Mouse (Mus musculus) megakaryocyte, embryonic 14.5 days (primary cell): ENCODE measurements around the gene Spon1. TPM values are rescaled to one million over a fixed set of nuclear protein-coding genes. Genes with fewer than 3 reads are reported as not detected.
A peak's percentile ranks its signal among the peaks of the same experiment; 100 is the strongest.

Source experiments
- H3K27me3 ChIP-seq: replicated peaks from 2 replicates; pipeline ENCODE3; 2012; ENCODE audit warnings: inconsistent platforms
- H3K36me3 ChIP-seq: replicated peaks from 2 replicates; pipeline ENCODE3; 2012; ENCODE audit warnings: low read length, inconsistent platforms, mixed read lengths
- H3K4me1 ChIP-seq: 2 replicates; pipeline ENCODE4 v1.6.1; 2012; ENCODE audit warnings: inconsistent platforms
- H3K4me3 ChIP-seq: replicated peaks from 2 replicates; pipeline ENCODE3; 2012; ENCODE audit warnings: moderate library complexity, mild to moderate bottlenecking, inconsistent platforms
- H3K9me3 ChIP-seq: 2 replicates; pipeline ENCODE4 v1.6.1; 2012; ENCODE audit warnings: inconsistent platforms
- FLI1 ChIP-seq: IDR thresholded peaks from 2 replicates; pipeline ENCODE4 v1.6.1; 2012; ENCODE audit warnings: low read length, inconsistent platforms, mixed read lengths
- GATA1 ChIP-seq: IDR thresholded peaks from 3 replicates; pipeline ENCODE4 v1.6.1; 2012; ENCODE audit warnings: mixed read lengths, low read length, inconsistent platforms, borderline replicate concordance
- polyA plus RNA-seq: library from polyadenylated mRNA; stranded (reverse); fragments of >175 nt; gene quantifications from 2 replicates; pipeline ENCODE4 v1.2.3, GENCODE M21; 2012; ENCODE audit warnings: low replicate concordance; ENCODE audit not compliant: insufficient read depth

Spon1 gene
- polyA plus RNA-seq, 1 experiment: not detected

GRCm38 (mm10) chr7:114016001-114016949 lies 250.5 kb downstream of the Spon1 start:
- TF ChIP-seq FLI1 (no peak), GATA1 (no peak)
- no peaks in the 10 kb centered on the region for H3K9me3 ChIP-seq

DNA sequence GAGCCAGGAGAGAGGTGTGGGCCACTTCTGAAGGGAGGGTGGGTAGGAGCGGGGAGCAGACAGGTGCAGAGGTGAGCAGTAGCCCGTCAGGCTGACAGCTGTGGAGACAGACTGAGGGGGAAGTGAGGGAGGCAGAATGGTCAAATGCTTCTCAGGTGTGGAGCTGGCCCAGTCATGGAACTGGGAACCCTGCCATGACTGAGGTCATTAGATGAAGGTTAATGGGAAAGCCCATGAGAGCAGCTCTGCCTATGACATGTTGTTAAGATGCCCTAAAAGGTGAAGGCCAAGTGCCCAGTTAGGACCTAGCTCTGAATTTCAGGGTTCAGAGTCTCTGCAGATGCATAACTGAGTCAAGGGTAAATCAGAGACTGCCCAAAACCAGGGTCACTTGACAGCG lies 253.1 kb downstream of the Spon1 start:
- TF ChIP-seq FLI1: no peak
- no peak for TF ChIP-seq GATA1
- Histone ChIP-seq H3K4me1 (peaks cover 4% of the 10 kb centered on the region), H3K4me3 (no peak overlapping the region), H3K9me3 (no peaks in the 10 kb centered on the region), H3K36me3 (no peaks in the 10 kb centered on the region), H3K27me3 (peaks cover 19% of the 10 kb centered on the region)

More at GRCm38 (mm10) chr7:114016001-114016949, 250.5 kb downstream of the Spon1 start:
- Histone ChIP-seq H3K4me3 (no peak overlapping the region), H3K27me3 (peaks cover 22% of the 10 kb centered on the region), H3K36me3 (no peaks in the 10 kb centered on the region), H3K4me1 (peaks cover 4% of the 10 kb centered on the region)

GRCm38 (mm10) chr7:114020057-114020703 lies 254.4 kb downstream of the Spon1 start:
- Histone ChIP-seq H3K36me3 (no peaks in the 10 kb centered on the region), H3K9me3 (peaks cover 10% of the 10 kb centered on the region), H3K27me3 (peaks cover 21% of the 10 kb centered on the region), H3K4me1 (peaks cover 4% of the 10 kb centered on the region), H3K4me3 (peak overlapping the region; percentile 93)
- TF ChIP-seq GATA1: no peak
- no peak for TF ChIP-seq FLI1

DNA sequence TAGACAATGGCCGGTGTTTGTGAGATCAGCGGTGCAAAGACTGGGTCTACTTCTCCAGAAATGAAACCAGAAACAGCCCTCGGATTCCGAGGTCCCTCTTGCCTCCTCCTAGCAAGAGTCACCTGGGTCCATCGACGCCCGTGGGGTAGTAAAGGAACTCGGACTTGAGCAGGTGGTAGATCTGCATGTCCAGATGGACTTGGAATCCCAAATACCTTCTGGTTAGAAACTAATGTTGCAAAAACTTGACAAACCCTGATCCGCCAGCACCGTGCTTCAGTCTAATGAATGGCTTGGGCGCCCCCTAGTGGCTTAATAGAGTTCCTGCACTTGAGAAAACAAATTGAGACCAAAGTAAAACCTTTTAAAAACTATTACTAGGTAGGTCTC lies 254.9 kb downstream of the Spon1 start:
- Histone ChIP-seq H3K36me3 (no peaks in the 10 kb centered on the region), H3K4me1 (peaks cover 4% of the 10 kb centered on the region), H3K4me3 (peak overlapping the region; percentile 93), H3K9me3 (peaks cover 14% of the 10 kb centered on the region), H3K27me3 (peaks cover 26% of the 10 kb centered on the region)
- no peak for TF ChIP-seq GATA1
- no peak for TF ChIP-seq FLI1

GRCm38 (mm10) chr7:114026923-114027322 lies 261.1 kb downstream of the Spon1 start:
- no peak overlapping the region for H3K4me3 ChIP-seq
- no peak for TF ChIP-seq GATA1
- TF ChIP-seq FLI1: no peak
- H3K36me3 ChIP-seq: no peaks in the 10 kb centered on the region
- peaks cover 31% of the 10 kb centered on the region for H3K27me3 ChIP-seq
- H3K9me3 ChIP-seq: peaks cover 14% of the 10 kb centered on the region
- H3K4me1 ChIP-seq: peaks cover 10% of the 10 kb centered on the region; the same call in 1 of the 2 replicates

GRCm38 (mm10) chr7:114027406-114027805 lies 261.6 kb downstream of the Spon1 start:
- H3K4me3 ChIP-seq: no peak overlapping the region
- TF ChIP-seq GATA1 (no peak), FLI1 (no peak)
- H3K27me3 ChIP-seq: peaks cover 34% of the 10 kb centered on the region
- peaks cover 14% of the 10 kb centered on the region for H3K9me3 ChIP-seq
- no peaks in the 10 kb centered on the region for H3K36me3 ChIP-seq
- H3K4me1 ChIP-seq: peaks cover 10% of the 10 kb centered on the region; the same call in 1 of the 2 replicates

- peaks cover 10% of the 10 kb centered on the region; the same call in 1 of the 2 replicates for H3K4me1 ChIP-seq
- H3K36me3 ChIP-seq: no peaks in the 10 kb centered on the region
- H3K27me3 ChIP-seq: peaks cover 40% of the 10 kb centered on the region
- TF ChIP-seq GATA1 (no peak), FLI1 (no peak)
- H3K9me3 ChIP-seq: peaks cover 14% of the 10 kb centered on the region
- H3K4me3 ChIP-seq: no peak overlapping the region
Observed at GRCm38 (mm10) chr7:114028828-114029227, 263.0 kb downstream of the Spon1 start.

DNA sequence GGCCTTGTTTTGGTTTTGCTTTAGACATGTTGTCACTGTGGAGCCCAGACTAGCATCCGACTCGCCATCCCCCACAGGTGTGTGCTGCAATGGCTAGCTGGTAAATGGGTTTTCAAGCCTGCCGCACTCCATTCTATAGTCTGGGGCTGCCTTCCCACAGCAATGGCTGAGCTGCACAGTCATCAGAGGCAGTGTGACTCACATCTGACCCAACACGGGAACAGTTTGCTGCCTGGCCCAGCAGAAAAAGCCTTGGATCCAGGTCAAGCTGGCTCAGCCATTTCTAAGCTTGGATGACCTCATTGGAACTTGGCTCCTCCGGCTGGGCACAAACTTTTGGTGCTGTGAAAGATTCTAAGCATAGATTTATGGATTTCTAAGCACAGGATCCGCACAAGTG lies 263.8 kb downstream of the Spon1 start:
- Histone ChIP-seq H3K9me3 (peaks cover 10% of the 10 kb centered on the region), H3K4me3 (no peak overlapping the region), H3K27me3 (peaks cover 42% of the 10 kb centered on the region), H3K4me1 (peaks cover 10% of the 10 kb centered on the region; the same call in 1 of the 2 replicates), H3K36me3 (no peaks in the 10 kb centered on the region)
- TF ChIP-seq FLI1: no peak
- no peak for TF ChIP-seq GATA1

DNA sequence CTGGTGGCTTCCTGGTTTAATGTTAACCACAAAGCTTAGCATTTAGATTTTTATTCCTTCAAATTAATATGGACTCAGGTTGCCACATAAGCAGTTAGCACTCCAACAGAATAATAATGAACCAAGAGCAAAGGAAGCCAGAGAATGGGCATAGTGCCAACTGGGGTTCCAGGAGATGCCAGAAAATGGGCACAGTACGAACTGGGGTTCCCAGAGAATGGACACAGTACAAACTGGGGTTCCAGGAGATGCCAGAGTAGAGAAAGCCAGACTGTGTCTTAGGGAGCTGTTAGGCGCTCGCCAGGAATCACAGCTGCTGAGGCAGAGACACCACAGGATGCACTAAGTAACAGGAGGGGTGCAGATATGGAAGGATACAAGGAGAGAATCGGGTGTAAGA lies 271.4 kb downstream of the Spon1 start:
- Histone ChIP-seq H3K4me3 (no peak overlapping the region), H3K4me1 (peaks cover 30% of the 10 kb centered on the region), H3K9me3 (no peaks in the 10 kb centered on the region), H3K36me3 (no peaks in the 10 kb centered on the region), H3K27me3 (peaks cover 17% of the 10 kb centered on the region)
- TF ChIP-seq GATA1 (no peak), FLI1 (no peak)

DNA sequence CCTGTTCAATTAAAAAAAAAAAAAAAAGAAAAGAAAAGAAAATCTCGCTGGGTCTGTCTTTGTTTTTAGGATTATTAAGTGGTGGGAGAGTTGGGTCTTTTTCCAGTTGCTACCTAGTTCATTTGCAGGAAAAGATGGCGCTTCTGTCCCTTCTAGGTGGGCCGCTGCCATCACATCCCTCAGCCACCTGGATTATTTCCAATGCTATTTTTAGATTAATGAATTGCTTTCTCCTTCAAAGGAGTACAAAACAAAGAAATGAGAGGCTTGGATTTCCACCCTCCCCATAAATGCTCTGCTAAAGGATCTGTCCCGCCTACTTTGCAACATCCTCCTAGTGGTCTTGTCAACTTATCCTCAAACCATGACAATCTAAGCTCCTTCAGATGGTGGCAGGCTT lies 275.6 kb downstream of the Spon1 start:
- Histone ChIP-seq H3K4me1 (peaks cover 57% of the 10 kb centered on the region), H3K9me3 (no peaks in the 10 kb centered on the region), H3K27me3 (peaks cover 2% of the 10 kb centered on the region), H3K4me3 (no peak overlapping the region), H3K36me3 (no peaks in the 10 kb centered on the region)
- TF ChIP-seq FLI1: no peak
- no peak for TF ChIP-seq GATA1
